Mouse (Mus musculus) midbrain, postnatal 0 days (tissue): ENCODE measurements at regions not wholly inside any gene's neighbourhood (a gene's known extent, or its start where the extent isn't known, plus 50 kb on each side); places are given as distances from the start of the nearest gene placed in this dataset.
A peak's percentile ranks its signal among the peaks of the same experiment; 100 is the strongest.
"Not testable (repeated sequence)": the region's sequence is repeated elsewhere in the genome, so short reads cannot be mapped to it uniquely, and the experiment has no call there.

Experiments used
- ATAC-seq: fragments of 200-750 bp; cut with Nextera tagmentation; 2 replicates; pipeline ENCODE4 v1.8.0; 2017; ENCODE audit warnings: moderate number of reproducible peaks, mild to moderate bottlenecking, moderate TSS enrichment, moderate library complexity; ENCODE audit not compliant: low FRiP score
- DNase-seq: peaks from one replicate; pipeline ENCODE4 v3.0.0-alpha.2; 2015; ENCODE audit warnings: low spot score
- H3K27ac ChIP-seq: fragments of 300-500 bp; sonication (generic); 2 replicates; pipeline ENCODE4 v1.5.1; 2014; ENCODE audit warnings: low read depth, mild to moderate bottlenecking, low read length, mixed read lengths
- H3K27me3 ChIP-seq: fragments of 300-500 bp; sonication (generic); 2 replicates; pipeline ENCODE4 v1.6.1; 2014; ENCODE audit warnings: low read length, control low read depth, mixed read lengths; ENCODE audit not compliant: insufficient read depth
- H3K36me3 ChIP-seq: fragments of 300-500 bp; sonication (generic); 2 replicates; pipeline ENCODE4 v1.6.1; 2014; ENCODE audit warnings: low read length, control low read depth, mixed read lengths; ENCODE audit not compliant: insufficient read depth
- H3K4me1 ChIP-seq: fragments of 300-500 bp; sonication (generic); 2 replicates; pipeline ENCODE4 v1.6.1; 2014; ENCODE audit warnings: mild to moderate bottlenecking, control low read depth, antibody characterized with exemption, low read length, mixed read lengths; ENCODE audit not compliant: insufficient read depth
- H3K4me2 ChIP-seq: fragments of 300-500 bp; sonication (generic); 2 replicates; pipeline ENCODE4 v1.6.1; 2014; ENCODE audit warnings: low read depth, mild to moderate bottlenecking, low read length, mixed read lengths; ENCODE audit not compliant: poor library complexity, severe bottlenecking
- H3K4me3 ChIP-seq: fragments of 300-500 bp; sonication (generic); 2 replicates; pipeline ENCODE4 v1.5.1; 2014; ENCODE audit warnings: low read depth, mild to moderate bottlenecking, low read length, moderate library complexity
- H3K9ac ChIP-seq: fragments of 300-500 bp; sonication (generic); replicated peaks from 2 replicates; pipeline ENCODE4 v1.6.1; 2014; ENCODE audit warnings: mild to moderate bottlenecking, low read length, moderate library complexity, mixed read lengths; ENCODE audit not compliant: poor library complexity, severe bottlenecking
- H3K9me3 ChIP-seq: fragments of 300-500 bp; sonication (generic); 2 replicates; pipeline ENCODE4 v1.6.1; 2016; ENCODE audit warnings: low read length, control low read depth
- CTCF ChIP-seq: IDR thresholded peaks from 2 replicates; pipeline ENCODE4 v1.5.1; 2016; ENCODE audit warnings: antibody characterized with exemption, mild to moderate bottlenecking
- WGBS: fragments of 180-500 bp; shearing (Covaris S2); extraction: QIAGEN DNeasy Blood & Tissue Kit; methylation state at CpG from one replicate; pipeline ENCODE4 v1.1.7; 2014; 5-methylcytosine and 5-hydroxymethylcytosine counted together

- H3K4me3 ChIP-seq: no peak overlapping the region
- H3K9me3 ChIP-seq: no peaks in the 10 kb centered on the region
- H3K27me3 ChIP-seq: no peaks in the 10 kb centered on the region
- TF ChIP-seq CTCF: no peak
- H3K27ac ChIP-seq: no peak overlapping the region
- no peaks in the 10 kb centered on the region for H3K4me1 ChIP-seq
- no peak overlapping the region for H3K4me2 ChIP-seq
- no peak overlapping the region for H3K9ac ChIP-seq
- ATAC-seq (no peak), DNase-seq (no peak)
- no peaks in the 10 kb centered on the region for H3K36me3 ChIP-seq
Observed at GRCm38 (mm10) chr14:37477599-37477998, 342.5 kb upstream of the Ghitm start.

- Histone ChIP-seq H3K4me2 (no peak overlapping the region), H3K4me1 (no peaks in the 10 kb centered on the region), H3K9me3 (no peaks in the 10 kb centered on the region), H3K27me3 (no peaks in the 10 kb centered on the region), H3K27ac (no peak overlapping the region), H3K36me3 (no peaks in the 10 kb centered on the region), H3K4me3 (no peak overlapping the region), H3K9ac (no peak overlapping the region)
- no peak for TF ChIP-seq CTCF
- 76% methylated on average over 2 of the region's 2 CpGs for WGBS
- no peak for ATAC-seq
- DNase-seq: no peak
Observed at GRCm38 (mm10) chr14:37468711-37469110, 333.6 kb upstream of the Ghitm start.

- Histone ChIP-seq H3K9me3 (no peaks in the 10 kb centered on the region), H3K27ac (no peak overlapping the region), H3K36me3 (no peaks in the 10 kb centered on the region), H3K27me3 (no peaks in the 10 kb centered on the region), H3K9ac (no peak overlapping the region), H3K4me1 (no peaks in the 10 kb centered on the region), H3K4me2 (no peak overlapping the region), H3K4me3 (no peak overlapping the region)
- WGBS: 84% methylated on average over 2 of the region's 2 CpGs
- DNase-seq: peak; percentile 76
- no peak; the same call in 1 of the 2 replicates for ATAC-seq
- TF ChIP-seq CTCF: no peak
Observed at GRCm38 (mm10) chr14:37440874-37441273, 305.8 kb upstream of the Ghitm start.

- TF ChIP-seq CTCF: peak; percentile 59
- H3K36me3 ChIP-seq: no peaks in the 10 kb centered on the region
- DNase-seq (peak; percentile 42), ATAC-seq (no peak)
- H3K9ac ChIP-seq: no peak overlapping the region
- no peaks in the 10 kb centered on the region for H3K4me1 ChIP-seq
- no peaks in the 10 kb centered on the region for H3K9me3 ChIP-seq
- no peak overlapping the region for H3K4me2 ChIP-seq
- 54% methylated on average over 1 of the region's 1 CpGs for WGBS
- H3K27me3 ChIP-seq: no peaks in the 10 kb centered on the region
- no peak overlapping the region for H3K4me3 ChIP-seq
- no peak overlapping the region for H3K27ac ChIP-seq
Observed at GRCm38 (mm10) chr14:37430656-37431055, 295.6 kb upstream of the Ghitm start.

- no peaks in the 10 kb centered on the region for H3K36me3 ChIP-seq
- no peak for TF ChIP-seq CTCF
- no peak overlapping the region for H3K9ac ChIP-seq
- H3K4me3 ChIP-seq: no peak overlapping the region
- no peaks in the 10 kb centered on the region for H3K9me3 ChIP-seq
- H3K27ac ChIP-seq: no peak overlapping the region
- DNase-seq: no peak
- no peak for ATAC-seq
- H3K4me2 ChIP-seq: no peak overlapping the region
- no peaks in the 10 kb centered on the region for H3K27me3 ChIP-seq
- H3K4me1 ChIP-seq: no peaks in the 10 kb centered on the region
Observed at GRCm38 (mm10) chr14:37425506-37425905, 290.4 kb upstream of the Ghitm start.

- no peak overlapping the region for H3K4me3 ChIP-seq
- H3K27ac ChIP-seq: no peak overlapping the region
- H3K4me1 ChIP-seq: no peaks in the 10 kb centered on the region
- H3K27me3 ChIP-seq: no peaks in the 10 kb centered on the region
- H3K36me3 ChIP-seq: no peaks in the 10 kb centered on the region
- TF ChIP-seq CTCF: no peak
- WGBS: 69% methylated on average over 2 of the region's 2 CpGs
- no peak overlapping the region for H3K9ac ChIP-seq
- no peak overlapping the region for H3K4me2 ChIP-seq
- no peak for DNase-seq
- no peaks in the 10 kb centered on the region for H3K9me3 ChIP-seq
- no peak for ATAC-seq
Observed at GRCm38 (mm10) chr14:37421566-37421965, 286.5 kb upstream of the Ghitm start.

GRCm38 (mm10) chr14:37412583-37412982 lies 277.5 kb upstream of the Ghitm start:
- not testable (repeated sequence) for H3K27ac ChIP-seq, ATAC-seq, H3K4me1 ChIP-seq, DNase-seq, H3K9ac ChIP-seq, H3K4me3 ChIP-seq, H3K36me3 ChIP-seq, H3K4me2 ChIP-seq, H3K27me3 ChIP-seq, H3K9me3 ChIP-seq
- 47% methylated on average over 1 of the region's 1 CpGs for WGBS
